Mouse (Mus musculus) hindbrain, embryonic 16.5 days (tissue): Measurements from ENCODE around the gene Gm7138. TPM values are rescaled to one million over a fixed set of nuclear protein-coding genes. Genes with fewer than 3 reads are reported as not detected.
"Not testable (repeated sequence)": the region's sequence is repeated elsewhere in the genome, so short reads cannot be mapped to it uniquely, and the experiment has no call there.

Experiments
- ATAC-seq: fragments of 200-750 bp; cut with Nextera tagmentation; 2 replicates; pipeline ENCODE4 v1.8.0; 2017; ENCODE audit warnings: moderate TSS enrichment, moderate library complexity
- H3K27ac ChIP-seq: fragments of 300-500 bp; sonication (generic); 2 replicates; pipeline ENCODE4 v1.5.1; 2014; ENCODE audit warnings: low read depth, mild to moderate bottlenecking, control low read depth, low read length, moderate library complexity
- H3K27me3 ChIP-seq: fragments of 300-500 bp; sonication (generic); replicated peaks from 2 replicates; pipeline ENCODE4 v1.6.1; 2014; ENCODE audit warnings: low read length; ENCODE audit not compliant: control insufficient read depth, insufficient read depth
- H3K36me3 ChIP-seq: fragments of 300-500 bp; sonication (generic); 2 replicates; pipeline ENCODE4 v1.6.1; 2014; ENCODE audit warnings: mild to moderate bottlenecking, low read length, moderate library complexity, mixed read lengths; ENCODE audit not compliant: control insufficient read depth, insufficient read depth
- H3K4me1 ChIP-seq: fragments of 300-500 bp; sonication (generic); 2 replicates; pipeline ENCODE4 v1.6.1; 2014; ENCODE audit warnings: low read depth, low read length; ENCODE audit not compliant: control insufficient read depth, insufficient read depth
- H3K4me2 ChIP-seq: fragments of 300-500 bp; sonication (generic); 2 replicates; pipeline ENCODE4 v1.6.1; 2014; ENCODE audit warnings: mild to moderate bottlenecking, low read length, control low read depth, moderate library complexity
- H3K4me3 ChIP-seq: fragments of 300-500 bp; sonication (generic); 2 replicates; pipeline ENCODE4 v1.5.1; 2014; ENCODE audit warnings: mild to moderate bottlenecking, low read length, control low read depth, moderate library complexity
- H3K9ac ChIP-seq: fragments of 300-500 bp; sonication (generic); 2 replicates; pipeline ENCODE4 v1.6.1; 2014; ENCODE audit warnings: low read depth, mild to moderate bottlenecking, control low read depth, low read length, moderate library complexity
- H3K9me3 ChIP-seq: fragments of 300-500 bp; sonication (generic); 2 replicates; pipeline ENCODE4 v1.6.1; 2014; ENCODE audit warnings: mild to moderate bottlenecking, low read length, moderate library complexity; ENCODE audit not compliant: control insufficient read depth
- WGBS: fragments of 180-500 bp; shearing (Covaris S2); extraction: QIAGEN DNeasy Blood & Tissue Kit; methylation state at CpG from one replicate; pipeline ENCODE4 v1.1.7; 2014; 5-methylcytosine and 5-hydroxymethylcytosine counted together
- polyA plus RNA-seq: library from polyadenylated mRNA; unstranded; fragments of >200 nt; fragmentation: Nextera tagmentation; extraction: Ambion mirVana; gene quantifications from 2 replicates; pipeline ENCODE4 v1.2.1, GENCODE M21; 2015

Gene Gm7138
- polyA plus RNA-seq, 1 experiment from 2014 or later = not detected

GRCm38 (mm10) chr10:77753448-77753847, 23.3 kb downstream of the Gm7138 start:
- H3K4me1 ChIP-seq = no peaks in the 10 kb centered on the region
- H3K36me3 ChIP-seq = no peaks in the 10 kb centered on the region
- H3K4me2 ChIP-seq = no peak overlapping the region
- no peaks in the 10 kb centered on the region for H3K27me3 ChIP-seq
- no peak overlapping the region for H3K27ac ChIP-seq
- H3K4me3 ChIP-seq = no peak overlapping the region
- no peak overlapping the region for H3K9ac ChIP-seq
- no peaks in the 10 kb centered on the region for H3K9me3 ChIP-seq
- no peak for ATAC-seq

- WGBS = 55% methylated on average over 3 of the region's 3 CpGs
- ATAC-seq, H3K36me3 ChIP-seq, H3K4me3 ChIP-seq, H3K9me3 ChIP-seq, H3K4me2 ChIP-seq, H3K27ac ChIP-seq, H3K4me1 ChIP-seq, H3K27me3 ChIP-seq, H3K9ac ChIP-seq: not testable (repeated sequence)
These were observed 24.4 kb downstream of the Gm7138 start for GRCm38 (mm10) chr10:77752312-77752711.

- H3K36me3 ChIP-seq, H3K27me3 ChIP-seq, H3K9me3 ChIP-seq, H3K4me3 ChIP-seq, H3K4me1 ChIP-seq, H3K4me2 ChIP-seq, ATAC-seq, H3K27ac ChIP-seq, H3K9ac ChIP-seq: not testable (repeated sequence)
- WGBS = 80% methylated on average over 1 of the region's 1 CpGs
These were observed 25.5 kb downstream of the Gm7138 start, which contains the start of gene Gm9736 for GRCm38 (mm10) chr10:77751254-77751653. Gene Gm9736, minus strand, starts transcription at chr10:77751354.

GRCm38 (mm10) chr10:77750686-77751085, 26.1 kb downstream of the Gm7138 start:
- WGBS = 53% methylated on average over 1 of the region's 1 CpGs

GRCm38 (mm10) chr10:77741924-77742688, 34.6 kb downstream of the Gm7138 start, which contains the start of gene Gm18596:
Gene Gm18596, minus strand, starts transcription at chr10:77742638.
- H3K36me3 ChIP-seq, H3K4me3 ChIP-seq, H3K4me2 ChIP-seq, H3K9ac ChIP-seq, H3K9me3 ChIP-seq, H3K27me3 ChIP-seq, ATAC-seq, H3K27ac ChIP-seq, H3K4me1 ChIP-seq: not testable (repeated sequence)
- WGBS = 49% methylated on average over 5 of the region's 5 CpGs

More at GRCm38 (mm10) chr10:77750686-77751085, 26.1 kb downstream of the Gm7138 start:
- not testable (repeated sequence) for H3K4me2 ChIP-seq, ATAC-seq, H3K4me1 ChIP-seq, H3K27ac ChIP-seq, H3K4me3 ChIP-seq, H3K36me3 ChIP-seq, H3K27me3 ChIP-seq, H3K9ac ChIP-seq, H3K9me3 ChIP-seq

- Histone ChIP-seq H3K4me1 (no peaks in the 10 kb centered on the region), H3K9ac (no peak overlapping the region), H3K9me3 (no peaks in the 10 kb centered on the region), H3K36me3 (no peaks in the 10 kb centered on the region), H3K27me3 (no peaks in the 10 kb centered on the region), H3K4me3 (no peak overlapping the region), H3K4me2 (no peak overlapping the region), H3K27ac (no peak overlapping the region)
- no peak for ATAC-seq
- 89% methylated on average over 4 of the region's 4 CpGs for WGBS
These were observed 37.8 kb downstream of the Gm7138 start for GRCm38 (mm10) chr10:77738929-77739328.

- no peaks in the 10 kb centered on the region for H3K36me3 ChIP-seq
- H3K27ac ChIP-seq = no peak overlapping the region
- no peaks in the 10 kb centered on the region for H3K9me3 ChIP-seq
- H3K9ac ChIP-seq = no peak overlapping the region
- H3K4me1 ChIP-seq = no peaks in the 10 kb centered on the region
- no peak for ATAC-seq
- H3K4me2 ChIP-seq = no peak overlapping the region
- WGBS = 96% methylated on average over 1 of the region's 1 CpGs
- no peak overlapping the region for H3K4me3 ChIP-seq
- H3K27me3 ChIP-seq = no peaks in the 10 kb centered on the region
These were observed 40.8 kb downstream of the Gm7138 start for GRCm38 (mm10) chr10:77735928-77736327.

GRCm38 (mm10) chr10:77729241-77729640, 47.5 kb downstream of the Gm7138 start:
- Histone ChIP-seq H3K9me3 (no peaks in the 10 kb centered on the region), H3K9ac (no peak overlapping the region), H3K4me3 (no peak overlapping the region), H3K4me1 (no peaks in the 10 kb centered on the region), H3K36me3 (no peaks in the 10 kb centered on the region), H3K27ac (no peak overlapping the region), H3K27me3 (no peaks in the 10 kb centered on the region; the same call in 1 of the 2 replicates), H3K4me2 (no peak overlapping the region)
- no peak for ATAC-seq
- 44% methylated on average over 4 of the region's 4 CpGs for WGBS

- Histone ChIP-seq H3K4me1 (no peaks in the 10 kb centered on the region), H3K4me2 (no peak overlapping the region), H3K36me3 (no peaks in the 10 kb centered on the region), H3K4me3 (no peak overlapping the region), H3K27me3 (no peaks in the 10 kb centered on the region; the same call in 1 of the 2 replicates), H3K9ac (no peak overlapping the region), H3K27ac (no peak overlapping the region), H3K9me3 (no peaks in the 10 kb centered on the region)
- 62% methylated on average over 4 of the region's 4 CpGs for WGBS
- no peak for ATAC-seq
These were observed 48.5 kb downstream of the Gm7138 start for GRCm38 (mm10) chr10:77728280-77728679.
